Mouse (Mus musculus): ENCODE measurements at regions not wholly inside any gene's neighbourhood (a gene's known extent, or its start where the extent isn't known, plus 50 kb on each side); places are given as distances from the start of the nearest gene placed in this dataset.

DNA sequence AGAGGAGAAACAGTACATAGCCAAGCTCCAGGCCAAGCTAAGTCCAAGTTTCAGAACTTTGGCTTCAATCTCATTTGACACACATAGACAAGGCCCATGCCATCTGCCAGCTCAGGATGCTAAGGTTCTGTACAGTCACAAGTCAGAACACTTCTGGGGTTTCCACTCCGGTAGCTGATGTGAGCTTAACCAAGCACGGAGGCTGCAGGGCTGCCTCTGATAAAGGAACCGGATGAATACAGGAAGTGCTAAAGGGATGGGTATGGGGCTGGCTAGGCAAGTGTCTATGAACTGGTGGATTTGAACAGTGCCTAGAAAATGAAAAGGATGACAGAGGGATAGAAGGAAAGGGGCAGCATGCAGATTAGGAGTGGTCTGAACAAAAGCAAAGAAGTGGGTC is 75.4 kb upstream of the Vldlr start:
- Histone ChIP-seq H3K9ac (ENCODE audit: control insufficient read depth, low read depth, low read length, poor library complexity, severe bottlenecking) (no peak overlapping the region), H3K27me3 (ENCODE audit: control insufficient read depth in 1 of 2, insufficient read depth in 2 of 2, low read length in 2 of 2) (no peaks in the 10 kb centered on the region), H3K27ac (ENCODE audit: control insufficient read depth, low read depth, low read length) (no peak overlapping the region), H3K79me2 (ENCODE audit: control insufficient read depth, insufficient read depth, low read length, poor library complexity) (no peaks in the 10 kb centered on the region), H3K36me3 (ENCODE audit: control insufficient read depth in 1 of 2, insufficient read depth in 2 of 2, low read length in 2 of 2) (no peaks in the 10 kb centered on the region), H3K4me1 (ENCODE audit: control insufficient read depth in 1 of 2, insufficient read depth in 2 of 2, low read length in 2 of 2) (no peaks in the 10 kb centered on the region), H3K4me3 (ENCODE audit: control insufficient read depth in 1 of 2, insufficient read depth in 1 of 2, low read depth in 2 of 2, low read length in 2 of 2) (no peak overlapping the region), H3K9me3 (replicated peaks; ENCODE audit: insufficient read depth, low read length) (no peaks in the 10 kb centered on the region)
- no peak for DNase-seq (ENCODE audit: low read depth, low spot score)
- TF ChIP-seq NRF1 (IDR thresholded peaks at IDR 0.05; ENCODE audit: insufficient read depth, low read depth, low read length, poor library complexity, severe bottlenecking) = no peak

DNA sequence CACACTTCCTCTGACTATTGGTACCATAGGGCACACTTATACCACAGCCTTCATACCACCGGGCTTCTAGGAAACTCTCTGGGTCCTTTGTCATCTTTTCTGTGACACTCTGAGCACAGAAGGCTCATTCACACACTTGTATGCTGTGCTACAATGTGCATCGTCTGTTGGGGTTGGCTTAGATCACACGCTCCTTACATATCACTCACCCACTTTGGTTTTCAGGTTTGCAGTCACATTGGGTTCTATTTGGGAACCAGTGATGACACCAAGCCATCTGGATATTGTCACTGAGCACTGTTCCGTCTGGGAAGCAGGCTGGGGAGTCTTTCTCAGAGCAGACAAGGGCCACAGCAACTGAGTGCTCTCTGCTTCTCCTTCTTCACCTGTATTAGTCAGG is 74.1 kb upstream of the Vldlr start:
- Histone ChIP-seq H3K27me3 (ENCODE audit: control insufficient read depth in 1 of 2, insufficient read depth in 2 of 2, low read length in 2 of 2) (no peaks in the 10 kb centered on the region), H3K9ac (ENCODE audit: control insufficient read depth, low read depth, low read length, poor library complexity, severe bottlenecking) (no peak overlapping the region), H3K9me3 (replicated peaks; ENCODE audit: insufficient read depth, low read length) (no peaks in the 10 kb centered on the region), H3K4me3 (ENCODE audit: control insufficient read depth in 1 of 2, insufficient read depth in 1 of 2, low read depth in 2 of 2, low read length in 2 of 2) (no peak overlapping the region), H3K4me1 (ENCODE audit: control insufficient read depth in 1 of 2, insufficient read depth in 2 of 2, low read length in 2 of 2) (no peaks in the 10 kb centered on the region), H3K79me2 (ENCODE audit: control insufficient read depth, insufficient read depth, low read length, poor library complexity) (no peaks in the 10 kb centered on the region), H3K27ac (ENCODE audit: control insufficient read depth, low read depth, low read length) (no peak overlapping the region), H3K36me3 (ENCODE audit: control insufficient read depth in 1 of 2, insufficient read depth in 2 of 2, low read length in 2 of 2) (no peaks in the 10 kb centered on the region)
- TF ChIP-seq POLR2AphosphoS2 (IDR thresholded peaks at IDR 0.05; ENCODE audit: low read length) (no peak), MYC (IDR thresholded peaks at IDR 0.05; ENCODE audit: low read depth, low read length) (no peak), TAL1 (IDR thresholded peaks at IDR 0.05; ENCODE audit: low read length) (no peak), JUND (IDR thresholded peaks at IDR 0.05; ENCODE audit: low read depth, low read length) (no peak), CTCF (IDR thresholded peaks at IDR 0.05 in 2 of 3, conservative IDR thresholded peaks at IDR 0.05 in 1 of 3; ENCODE audit: control insufficient read depth in 1 of 3, insufficient read depth in 1 of 3, low read depth in 2 of 3, low read length in 3 of 3, poor library complexity in 1 of 3, severe bottlenecking in 1 of 3) (no peak), BHLHE40 (IDR thresholded peaks at IDR 0.05; ENCODE audit: borderline replicate concordance, low read depth, low read length) (no peak), ELF1 (IDR thresholded peaks at IDR 0.05; ENCODE audit: low read depth, low read length) (no peak), USF1 (IDR thresholded peaks at IDR 0.05; ENCODE audit: low read depth, low read length) (no peak), POLR2AphosphoS5 (IDR thresholded peaks at IDR 0.05; ENCODE audit: borderline replicate concordance, low read depth, low read length) (no peak), EP300 (IDR thresholded peaks at IDR 0.05; ENCODE audit: low read depth in 1 of 2, low read length in 2 of 2) (no peak), MAFK (IDR thresholded peaks at IDR 0.05; ENCODE audit: borderline replicate concordance, low read depth, low read length) (no peak), SIN3A (IDR thresholded peaks at IDR 0.05; ENCODE audit: low read length) (no peak), MXI1 (IDR thresholded peaks at IDR 0.05; ENCODE audit: low read depth, low read length) (no peak), ZNF384 (IDR thresholded peaks at IDR 0.05; ENCODE audit: low read depth, low read length) (no peak), ZMIZ1 (IDR thresholded peaks at IDR 0.05; ENCODE audit: low read depth, low read length) (no peak), MYB (IDR thresholded peaks at IDR 0.05; ENCODE audit: low read depth, low read length) (no peak), E2F4 (IDR thresholded peaks at IDR 0.05; ENCODE audit: borderline replicate concordance, low read depth, low read length) (no peak), ZC3H11A (IDR thresholded peaks at IDR 0.05; ENCODE audit: low read depth, low read length) (no peak)
- no peak for DNase-seq (ENCODE audit: low read depth, low spot score)
